Mouse (Mus musculus) MEL-GATA-1-ER (cell line): ENCODE measurements around the gene Lrp1.

Experiments used
- DNase-seq: peaks from one replicate; pipeline ENCODE4 v3.0.0-alpha.2; 2012; ENCODE audit warnings: low read depth; ENCODE audit errors: extremely low read depth

Gene Lrp1

DNA sequence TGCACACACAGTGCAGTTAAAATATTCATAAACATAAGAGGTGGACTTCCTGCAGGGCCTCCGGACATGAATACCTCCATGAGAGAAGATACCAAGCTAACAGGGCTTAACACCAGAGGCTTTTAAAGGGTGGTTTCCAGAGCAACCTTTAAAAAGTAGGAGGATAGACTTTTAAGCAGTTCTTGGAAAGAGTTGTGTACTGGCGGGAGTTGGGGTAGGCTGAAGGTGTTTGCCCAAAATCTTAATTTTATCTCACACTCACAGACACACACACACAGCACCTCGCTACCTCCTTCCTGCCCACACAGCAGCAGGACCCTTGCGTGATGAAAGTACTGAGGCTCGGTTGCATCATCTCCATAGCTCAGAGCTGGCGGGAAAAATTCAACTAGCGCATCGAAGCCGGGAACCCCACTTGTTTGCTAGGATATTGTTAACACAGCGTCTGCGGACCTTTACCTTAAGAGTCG lies 99.3 kb downstream of the Lrp1 start:
- peak; percentile 68 for DNase-seq

- no peak for DNase-seq
Observed at GRCm38 (mm10) chr10:127520714-127521357, 100.1 kb downstream of the Lrp1 start.

- no peak for DNase-seq
Observed at GRCm38 (mm10) chr10:127519903-127520713, 100.8 kb downstream of the Lrp1 start.

- no peak for DNase-seq
Observed at GRCm38 (mm10) chr10:127519041-127519701, 101.8 kb downstream of the Lrp1 start.

- DNase-seq: no peak
Observed at GRCm38 (mm10) chr10:127517941-127518340, 103.0 kb downstream of the Lrp1 start.

GRCm38 (mm10) chr10:127516576-127517260 lies 104.2 kb downstream of the Lrp1 start:
- DNase-seq: no peak

GRCm38 (mm10) chr10:127515983-127516459 lies 104.9 kb downstream of the Lrp1 start:
- no peak for DNase-seq

DNA sequence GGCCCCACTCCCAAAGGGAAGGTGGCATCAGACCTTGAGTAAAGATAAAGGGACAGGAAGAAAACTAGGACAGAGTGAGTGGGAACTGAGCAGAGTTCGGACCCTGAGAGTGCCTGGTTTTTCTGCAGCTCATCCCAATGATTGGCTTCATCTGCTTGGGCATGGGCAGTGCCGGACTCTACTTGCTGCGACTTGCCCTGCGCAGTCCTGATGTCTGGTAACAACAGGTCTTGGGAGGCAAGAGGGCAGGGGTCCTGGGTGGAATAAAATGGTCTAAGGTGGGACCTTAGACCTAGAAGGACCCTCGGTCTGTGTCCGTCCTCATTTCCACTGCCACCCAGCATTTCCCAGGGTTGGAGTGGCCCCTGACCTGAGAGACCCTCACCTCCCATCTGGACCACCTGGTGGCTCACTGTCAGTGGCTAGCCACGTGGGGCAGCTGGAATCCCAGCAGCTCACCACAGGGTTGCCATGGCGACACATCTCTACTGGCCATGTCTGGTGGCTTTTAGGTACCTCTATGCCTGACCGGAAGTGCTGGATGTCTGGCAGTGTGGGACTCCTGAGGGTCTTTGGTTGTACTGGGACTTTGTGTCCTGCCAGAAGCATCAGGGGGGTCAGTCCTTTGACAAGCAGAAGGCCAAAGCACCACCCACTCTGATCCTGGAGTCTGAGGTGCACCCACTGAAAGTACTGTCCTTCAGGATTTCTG lies 105.5 kb downstream of the Lrp1 start:
- no peak for DNase-seq

DNA sequence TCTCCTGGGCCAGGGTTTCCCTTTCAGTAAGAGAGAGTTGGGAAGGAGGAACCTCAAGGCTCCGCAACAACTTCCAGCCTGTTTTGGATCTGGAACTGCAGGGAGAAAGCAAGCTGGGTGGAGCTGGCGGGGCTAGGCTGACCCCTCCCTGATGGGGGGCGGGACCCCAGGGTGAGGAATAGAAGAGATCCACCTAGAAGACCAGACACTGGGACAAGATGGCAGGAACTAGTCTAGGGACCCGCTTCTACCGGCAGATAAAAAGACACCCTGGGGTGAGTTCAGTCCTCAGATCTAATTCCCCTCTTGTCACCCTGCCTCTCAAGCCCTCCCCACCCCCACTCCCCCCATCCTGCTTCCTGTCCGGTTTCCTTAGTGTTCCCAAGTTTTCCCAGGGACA lies 106.2 kb downstream of the Lrp1 start, which contains the start of gene Ndufa4l2:
Gene Ndufa4l2, plus strand, starts transcription at position 204 of the 400 bp plus-strand sequence.
- no peak for DNase-seq

GRCm38 (mm10) chr10:127514111-127514698 lies 106.7 kb downstream of the Lrp1 start:
- DNase-seq: no peak

- peak; percentile 61 for DNase-seq
Observed at GRCm38 (mm10) chr10:127513501-127514091, 107.4 kb downstream of the Lrp1 start.

DNA sequence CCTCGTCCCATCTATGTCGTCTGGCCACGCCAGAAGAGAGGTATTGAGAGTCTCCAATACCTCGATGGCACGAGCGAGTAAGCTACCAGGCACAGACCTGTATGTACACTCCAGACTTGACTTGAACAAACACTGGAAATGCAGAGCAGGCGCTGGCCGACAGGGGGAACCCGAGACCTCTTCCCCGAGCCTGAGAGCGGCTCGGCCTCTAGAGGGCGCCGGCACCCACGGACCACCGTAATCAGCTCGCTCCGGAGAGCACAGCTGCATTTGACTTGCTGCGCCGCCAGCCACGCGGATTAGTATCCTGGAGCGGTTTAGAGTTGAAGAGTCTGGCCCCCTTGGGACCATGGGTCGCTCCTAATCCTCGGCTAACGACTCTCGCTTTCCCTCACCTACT lies 108.1 kb downstream of the Lrp1 start:
- DNase-seq: peak; percentile 75

- DNase-seq: no peak
Observed at GRCm38 (mm10) chr10:127512307-127512666, 108.7 kb downstream of the Lrp1 start.

DNA sequence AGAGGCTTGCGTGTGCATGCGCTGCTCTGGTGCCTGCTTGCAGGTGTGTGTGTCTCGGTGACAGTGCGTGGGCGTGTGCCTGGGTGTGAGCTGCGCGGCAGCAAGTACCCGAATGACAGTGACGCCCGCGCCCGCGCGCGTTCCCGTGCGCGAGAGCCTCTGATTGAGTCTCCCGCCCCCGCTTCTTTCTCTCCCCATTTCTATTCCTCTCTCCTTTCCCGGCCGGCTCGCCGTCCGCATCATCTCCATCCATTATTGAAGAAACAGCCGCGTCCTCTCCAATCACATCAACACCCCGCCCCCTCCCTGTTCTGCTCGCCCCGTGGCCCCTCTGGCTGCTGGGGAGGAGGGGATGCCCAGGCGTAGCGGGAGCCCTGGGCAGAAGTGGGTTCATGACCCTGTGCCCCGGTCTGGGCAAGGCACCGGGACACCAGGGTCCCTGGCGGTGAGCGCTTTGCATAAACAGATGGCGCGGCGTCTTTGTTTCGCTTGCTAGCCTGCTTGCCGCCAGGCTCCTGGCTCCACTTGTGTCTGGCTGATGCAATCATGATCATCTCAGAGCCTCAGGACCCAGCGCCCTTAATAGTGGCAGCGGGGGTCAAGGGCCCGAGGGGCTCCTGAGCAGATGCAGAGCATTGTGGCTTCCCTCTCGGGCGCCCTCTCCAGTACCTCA lies 109.2 kb downstream of the Lrp1 start:
- no peak for DNase-seq

- DNase-seq: no peak
Observed at GRCm38 (mm10) chr10:127510895-127511617, 109.9 kb downstream of the Lrp1 start.

DNA sequence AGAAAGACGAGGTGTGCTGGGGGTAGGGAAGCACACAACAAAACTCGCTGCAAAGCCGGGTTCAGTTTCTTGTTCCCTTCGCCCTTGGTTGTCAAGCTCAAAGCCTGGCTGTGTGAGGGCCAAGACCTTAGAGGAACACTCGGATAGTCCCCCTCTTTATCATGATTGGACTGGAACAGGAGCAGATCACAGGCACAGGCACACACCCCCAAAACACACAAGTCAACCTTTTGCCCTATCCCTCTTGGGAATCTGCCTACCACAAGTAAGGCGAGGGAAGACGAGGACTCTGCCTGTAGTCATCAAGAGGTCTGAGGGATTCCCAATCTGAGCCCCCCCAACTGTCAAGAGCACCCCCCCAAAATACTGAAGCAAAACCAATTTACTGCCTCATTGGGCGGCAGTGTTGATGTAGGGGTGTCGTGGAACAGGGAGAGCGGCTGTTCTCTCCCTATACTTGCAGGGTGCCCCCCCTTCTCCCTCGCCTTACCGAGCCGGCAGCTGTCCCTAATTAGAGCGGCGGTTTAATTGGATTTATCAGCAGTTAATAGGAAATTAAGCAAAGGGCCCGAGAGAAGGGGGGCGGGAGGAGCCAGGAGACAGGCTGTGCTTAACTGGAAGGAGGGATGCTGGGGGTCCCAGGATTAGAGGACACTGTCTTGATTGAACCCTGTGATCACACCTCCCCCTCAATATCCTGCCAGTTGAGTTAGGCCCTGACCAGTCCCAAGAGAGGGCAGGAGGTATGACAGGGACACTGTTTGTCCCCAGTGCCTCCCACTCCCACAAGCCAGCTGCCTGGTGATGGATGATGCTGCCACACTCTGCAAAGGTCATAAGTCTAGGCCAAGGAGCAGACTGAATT lies 110.9 kb downstream of the Lrp1 start:
- no peak for DNase-seq

GRCm38 (mm10) chr10:127509051-127509836 lies 111.7 kb downstream of the Lrp1 start:
- DNase-seq: peak; percentile 74
